Mouse (Mus musculus): ENCODE measurements around the gene D430019H16Rik. TPM values are rescaled to one million over a fixed set of nuclear protein-coding genes. Genes with fewer than 3 reads are reported as not detected.

The D430019H16Rik gene
- 3.0 and 3.4 TPM in 2 replicates for polyA plus RNA-seq (2015; fragmentation: Nextera tagmentation; extraction: Ambion mirVana)

GRCm38 (mm10) chr12:105453670-105454257 lies at the start of gene D430019H16Rik:
TSS of gene D430019H16Rik (plus strand) at chr12:105453856.
- WGBS, result under 1% methylated on average over 38 of the region's 38 CpGs
- Histone ChIP-seq H3K27me3 (no peaks in the 10 kb centered on the region), H3K27ac (peak within 1 kb of the TSS; percentile 58; the same call in 1 of the 2 replicates), H3K4me2 (replicated peaks) (peak within 1 kb of the TSS; percentile 87), H3K4me1 (peaks cover 41% of the 10 kb centered on the region), H3K9ac (peak within 1 kb of the TSS; percentile 85), H3K9me3 (no peaks in the 10 kb centered on the region), H3K36me3 (no peaks in the 10 kb centered on the region), H3K4me3 (peak within 1 kb of the TSS; percentile 74)
- peak; percentile 94 for ATAC-seq (ENCODE audit: low FRiP score, low read depth)

GRCm38 (mm10) chr12:105406008-105406407 lies 47.6 kb upstream of the D430019H16Rik start:
- no peaks in the 10 kb centered on the region for H3K36me3 ChIP-seq
- H3K27ac ChIP-seq, result no peak overlapping the region
- WGBS, result 58% methylated on average over 6 of the region's 6 CpGs
- no peak for ATAC-seq (ENCODE audit: low FRiP score, low read depth)
- H3K4me2 ChIP-seq (replicated peaks), result no peak overlapping the region
- no peaks in the 10 kb centered on the region for H3K4me1 ChIP-seq
- H3K27me3 ChIP-seq, result no peaks in the 10 kb centered on the region
- H3K9me3 ChIP-seq, result no peaks in the 10 kb centered on the region
- H3K4me3 ChIP-seq, result no peak overlapping the region
- H3K9ac ChIP-seq, result no peak overlapping the region

- no peak for ATAC-seq (ENCODE audit: low FRiP score, low read depth)
- Histone ChIP-seq H3K4me3 (no peak overlapping the region), H3K4me1 (no peaks in the 10 kb centered on the region)
Measured at GRCm38 (mm10) chr12:105413909-105414308, 39.7 kb upstream of the D430019H16Rik start.

GRCm38 (mm10) chr12:105420476-105420875 lies 33.2 kb upstream of the D430019H16Rik start:
- Histone ChIP-seq H3K4me1 (no peaks in the 10 kb centered on the region), H3K27ac (no peak overlapping the region), H3K4me3 (no peak overlapping the region), H3K36me3 (no peaks in the 10 kb centered on the region), H3K9ac (no peak overlapping the region), H3K4me2 (replicated peaks) (no peak overlapping the region), H3K27me3 (no peaks in the 10 kb centered on the region), H3K9me3 (no peaks in the 10 kb centered on the region)
- ATAC-seq (ENCODE audit: low FRiP score, low read depth), result no peak
- WGBS, result 27% methylated on average over 6 of the region's 6 CpGs

More at GRCm38 (mm10) chr12:105413909-105414308, 39.7 kb upstream of the D430019H16Rik start:
- WGBS, result 82% methylated on average over 8 of the region's 8 CpGs
- Histone ChIP-seq H3K36me3 (no peaks in the 10 kb centered on the region), H3K9me3 (no peaks in the 10 kb centered on the region), H3K27ac (no peak overlapping the region), H3K4me2 (replicated peaks) (no peak overlapping the region), H3K27me3 (no peaks in the 10 kb centered on the region), H3K9ac (no peak overlapping the region)

GRCm38 (mm10) chr12:105426541-105426940 lies 27.1 kb upstream of the D430019H16Rik start:
- WGBS, result 71% methylated on average over 7 of the region's 7 CpGs
- Histone ChIP-seq H3K36me3 (no peaks in the 10 kb centered on the region), H3K9me3 (no peaks in the 10 kb centered on the region), H3K4me3 (no peak overlapping the region), H3K4me2 (replicated peaks) (no peak overlapping the region), H3K9ac (no peak overlapping the region), H3K4me1 (peaks cover 13% of the 10 kb centered on the region; the same call in 1 of the 2 replicates), H3K27ac (no peak overlapping the region; the same call in 1 of the 2 replicates), H3K27me3 (0 out of 2 replicates have a peak, but pooled peaks cover 3% of the 10 kb centered on the region)
- ATAC-seq (ENCODE audit: low FRiP score, low read depth), result no peak

- no peaks in the 10 kb centered on the region for H3K9me3 ChIP-seq
- ATAC-seq (ENCODE audit: low FRiP score, low read depth), result peak; percentile 81; the same call in 1 of the 2 replicates
- H3K9ac ChIP-seq, result no peak overlapping the region
- H3K36me3 ChIP-seq, result no peaks in the 10 kb centered on the region
- H3K27me3 ChIP-seq, result 0 out of 2 replicates have a peak, but pooled peaks cover 3% of the 10 kb centered on the region
- H3K4me1 ChIP-seq, result peaks cover 13% of the 10 kb centered on the region; the same call in 1 of the 2 replicates
- H3K27ac ChIP-seq, result no peak overlapping the region; the same call in 1 of the 2 replicates
- no peak overlapping the region for H3K4me3 ChIP-seq
- peak overlapping the region; percentile 37 for H3K4me2 ChIP-seq (replicated peaks)
- 23% methylated on average over 10 of the region's 10 CpGs for WGBS
Measured at GRCm38 (mm10) chr12:105427039-105427757, 26.5 kb upstream of the D430019H16Rik start.

- Histone ChIP-seq H3K4me1 (peaks cover 9% of the 10 kb centered on the region; the same call in 1 of the 2 replicates), H3K9ac (no peak overlapping the region), H3K36me3 (no peaks in the 10 kb centered on the region), H3K4me2 (replicated peaks) (no peak overlapping the region), H3K27me3 (no peaks in the 10 kb centered on the region), H3K4me3 (no peak overlapping the region), H3K9me3 (no peaks in the 10 kb centered on the region), H3K27ac (no peak overlapping the region)
- ATAC-seq (ENCODE audit: low FRiP score, low read depth), result no peak
- 51% methylated on average over 3 of the region's 3 CpGs for WGBS
Measured at GRCm38 (mm10) chr12:105431872-105432271, 21.8 kb upstream of the D430019H16Rik start.

- no peak overlapping the region for H3K9ac ChIP-seq
- H3K4me1 ChIP-seq, result no peaks in the 10 kb centered on the region
- H3K27ac ChIP-seq, result no peak overlapping the region
- H3K4me3 ChIP-seq, result no peak overlapping the region
- 67% methylated on average over 3 of the region's 3 CpGs for WGBS
- H3K4me2 ChIP-seq (replicated peaks), result no peak overlapping the region
- H3K27me3 ChIP-seq, result no peaks in the 10 kb centered on the region
- no peak for ATAC-seq (ENCODE audit: low FRiP score, low read depth)
- H3K36me3 ChIP-seq, result no peaks in the 10 kb centered on the region
- no peaks in the 10 kb centered on the region for H3K9me3 ChIP-seq
Measured at GRCm38 (mm10) chr12:105432807-105433206, 20.8 kb upstream of the D430019H16Rik start.

GRCm38 (mm10) chr12:105438259-105438658 lies 15.4 kb upstream of the D430019H16Rik start:
- ATAC-seq (ENCODE audit: low FRiP score, low read depth), result no peak
- Histone ChIP-seq H3K4me2 (replicated peaks) (no peak overlapping the region), H3K27ac (no peak overlapping the region), H3K27me3 (no peaks in the 10 kb centered on the region), H3K36me3 (no peaks in the 10 kb centered on the region), H3K9me3 (no peaks in the 10 kb centered on the region), H3K9ac (no peak overlapping the region), H3K4me1 (no peaks in the 10 kb centered on the region), H3K4me3 (no peak overlapping the region)
- 32% methylated on average over 5 of the region's 5 CpGs for WGBS

GRCm38 (mm10) chr12:105439976-105440375 lies 13.7 kb upstream of the D430019H16Rik start:
- no peak overlapping the region for H3K27ac ChIP-seq
- no peak overlapping the region for H3K4me3 ChIP-seq
- ATAC-seq (ENCODE audit: low FRiP score, low read depth), result no peak
- no peak overlapping the region for H3K9ac ChIP-seq
- no peaks in the 10 kb centered on the region for H3K4me1 ChIP-seq
- H3K27me3 ChIP-seq, result no peaks in the 10 kb centered on the region
- no peak overlapping the region for H3K4me2 ChIP-seq (replicated peaks)
- 77% methylated on average over 6 of the region's 6 CpGs for WGBS
- H3K9me3 ChIP-seq, result no peaks in the 10 kb centered on the region
- H3K36me3 ChIP-seq, result no peaks in the 10 kb centered on the region

GRCm38 (mm10) chr12:105443569-105443968 lies 10.1 kb upstream of the D430019H16Rik start:
- Histone ChIP-seq H3K4me3 (no peak overlapping the region), H3K9ac (no peak overlapping the region), H3K4me2 (replicated peaks) (no peak overlapping the region), H3K27me3 (no peaks in the 10 kb centered on the region), H3K9me3 (0 out of 2 replicates have a peak, but pooled peaks cover 3% of the 10 kb centered on the region), H3K4me1 (no peaks in the 10 kb centered on the region), H3K36me3 (no peaks in the 10 kb centered on the region), H3K27ac (no peak overlapping the region)
- no peak for ATAC-seq (ENCODE audit: low FRiP score, low read depth)
- WGBS, result 64% methylated on average over 5 of the region's 5 CpGs

GRCm38 (mm10) chr12:105445767-105446166 lies 7.9 kb upstream of the D430019H16Rik start:
- Histone ChIP-seq H3K9me3 (0 out of 2 replicates have a peak, but pooled peaks cover 3% of the 10 kb centered on the region), H3K27me3 (no peaks in the 10 kb centered on the region), H3K9ac (no peak overlapping the region), H3K4me3 (no peak overlapping the region), H3K27ac (no peak overlapping the region), H3K4me1 (no peaks in the 10 kb centered on the region), H3K4me2 (replicated peaks) (no peak overlapping the region), H3K36me3 (no peaks in the 10 kb centered on the region)
- no peak for ATAC-seq (ENCODE audit: low FRiP score, low read depth)
- 81% methylated on average over 6 of the region's 6 CpGs for WGBS
